Mouse (Mus musculus) G1E (cell line): ENCODE results near the gene Clec1a.

ENCODE experiments used
- CTCF ChIP-seq: IDR thresholded peaks from 2 replicates; pipeline ENCODE4 v1.5.1; 2012; ENCODE audit warnings: low read depth, low read length, inconsistent platforms, mixed read lengths
- GATA1 ChIP-seq: IDR thresholded peaks from 2 replicates; pipeline ENCODE4 v1.6.1; 2012; ENCODE audit warnings: borderline replicate concordance, low read length, inconsistent platforms, mixed read lengths
- GATA2 ChIP-seq: IDR thresholded peaks from 2 replicates; pipeline ENCODE4 v1.6.1; 2012; ENCODE audit warnings: low read depth, low read length, inconsistent platforms, borderline replicate concordance
- POLR2AphosphoS5 ChIP-seq: IDR thresholded peaks from 2 replicates; pipeline ENCODE4 v1.6.1; 2012; ENCODE audit warnings: low read depth, low read length, inconsistent platforms; ENCODE audit not compliant: insufficient replicate concordance
- TAL1 ChIP-seq: conservative IDR thresholded peaks from 2 replicates; pipeline ENCODE4 v1.6.1; 2012; ENCODE audit warnings: low read depth, low read length, inconsistent platforms, mixed read lengths

DNA sequence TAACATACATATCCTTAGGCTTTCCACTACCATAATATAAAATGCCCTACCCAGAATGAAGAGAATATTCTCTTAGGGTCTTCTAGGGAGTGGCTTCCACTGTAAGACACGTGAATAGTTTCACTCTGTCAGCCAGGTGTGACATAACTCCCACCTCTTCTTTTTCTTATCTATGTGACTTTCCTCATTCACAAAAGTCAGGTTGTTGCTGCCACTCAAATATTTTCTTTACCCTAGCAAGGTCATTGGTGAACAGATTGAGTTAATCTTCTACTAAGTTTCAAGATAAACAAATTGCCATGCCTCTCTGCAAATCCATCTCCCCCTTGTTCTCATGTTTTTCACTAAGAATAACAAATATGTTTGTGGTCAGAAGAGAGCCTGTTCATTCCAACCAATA is 70.1 kb downstream of the Clec1a start:
- TF ChIP-seq POLR2AphosphoS5 (no peak), CTCF (no peak), GATA1 (no peak), TAL1 (no peak), GATA2 (no peak)
